Mouse (Mus musculus): ENCODE data around the gene Rbfox2.

GRCm38 (mm10) chr15:77338924-77339429 lies 32.2 kb upstream of the Rbfox2 start:
- no peak for TF ChIP-seq CTCF (conservative IDR thresholded peaks at IDR 0.05; ENCODE audit: low read length)
- no peak for TF ChIP-seq POU5F1 (IDR thresholded peaks at IDR 0.05; ENCODE audit: borderline replicate concordance, low read length)
- TF ChIP-seq NANOG (IDR thresholded peaks at IDR 0.05; ENCODE audit: borderline replicate concordance, low read length) = no peak

All from E14TG2a.4 (cell line).